Mouse (Mus musculus) MEL (cell line): ENCODE results near the gene Hnrnpa1. TPM values are rescaled to one million over a fixed set of nuclear protein-coding genes. Genes with fewer than 3 reads are reported as not detected.
A peak's percentile ranks its signal among the peaks of the same experiment; 100 is the strongest.

Source experiments
- DNase-seq: peaks from one replicate; pipeline ENCODE4 v3.0.0; 2011; ENCODE audit warnings: low read depth, low spot score
- H3K27ac ChIP-seq: 2 replicates; pipeline ENCODE4 v1.5.1; 2012; ENCODE audit warnings: low read depth, mild to moderate bottlenecking, control low read depth, low read length, moderate library complexity; ENCODE audit not compliant: control insufficient read depth
- H3K27me3 ChIP-seq, 2 experiments: fragments of 150-350 bp in 1 of 2; sonication (generic) in 1 of 2; 2 replicates each; pipeline ENCODE4 v1.6.1; 2012; ENCODE audit warnings: low read length in 2 of 2, mild to moderate bottlenecking in 2 of 2, improper control_type of control experiment in 1 of 2, moderate library complexity in 1 of 2; ENCODE audit not compliant: insufficient read depth in 2 of 2, control insufficient read depth in 1 of 2
- H3K36me3 ChIP-seq, 2 experiments: 2 replicates each; pipeline ENCODE4 v1.6.1; 2012 to 2014; ENCODE audit warnings: low read length in 2 of 2, improper control_type of control experiment in 1 of 2, inconsistent platforms in 1 of 2, mild to moderate bottlenecking in 1 of 2; ENCODE audit not compliant: insufficient read depth in 2 of 2, control insufficient read depth in 1 of 2
- H3K4me1 ChIP-seq, 2 experiments: fragments of 150-350 bp in 1 of 2; sonication (generic) in 1 of 2; 2 replicates each; pipeline ENCODE4 v1.6.1; 2012; ENCODE audit warnings: low read length in 2 of 2, improper control_type of control experiment in 1 of 2, mild to moderate bottlenecking in 1 of 2; ENCODE audit not compliant: insufficient read depth in 2 of 2, control insufficient read depth in 1 of 2
- H3K4me3 ChIP-seq, 2 experiments: fragments of 150-350 bp in 1 of 2; sonication (generic) in 1 of 2; 2 replicates each; pipeline ENCODE4 v1.5.1; 2012; ENCODE audit warnings: low read depth in 2 of 2, low read length in 2 of 2, mild to moderate bottlenecking in 2 of 2, moderate library complexity in 2 of 2, control low read depth in 1 of 2, improper control_type of control experiment in 1 of 2; ENCODE audit not compliant: control insufficient read depth in 1 of 2, insufficient read depth in 1 of 2
- H3K79me2 ChIP-seq: 2 replicates; pipeline ENCODE4 v1.6.1; 2012; ENCODE audit warnings: mild to moderate bottlenecking, low read length, moderate library complexity; ENCODE audit not compliant: control insufficient read depth, poor library complexity, insufficient read depth
- H3K9ac ChIP-seq: 2 replicates; pipeline ENCODE4 v1.6.1; 2012; ENCODE audit warnings: low read depth, mild to moderate bottlenecking, control low read depth, low read length, moderate library complexity; ENCODE audit not compliant: control insufficient read depth, poor library complexity, severe bottlenecking
- H3K9me3 ChIP-seq: fragments of 150-350 bp; sonication (generic); replicated peaks from 2 replicates; pipeline ENCODE4 v1.6.1; 2012; ENCODE audit warnings: mild to moderate bottlenecking, low read length, improper control_type of control experiment, moderate library complexity; ENCODE audit not compliant: insufficient read depth
- BHLHE40 ChIP-seq: IDR thresholded peaks from 2 replicates; pipeline ENCODE4 v1.6.1; 2012; ENCODE audit warnings: low read depth, mild to moderate bottlenecking, inconsistent platforms, low read length, improper control_type of control experiment, borderline replicate concordance
- CHD2 ChIP-seq: IDR thresholded peaks from 2 replicates; pipeline ENCODE4 v1.6.1; 2011; ENCODE audit warnings: low read length, improper control_type of control experiment
- CTCF ChIP-seq, 3 experiments: IDR thresholded peaks in 2 of 3; conservative IDR thresholded peaks in 1 of 3; 2 replicates each; pipeline ENCODE4 v1.5.1; 2011 to 2012; ENCODE audit warnings: low read length in 3 of 3, low read depth in 2 of 3, mild to moderate bottlenecking in 2 of 3, improper control_type of control experiment in 1 of 3, inconsistent platforms in 1 of 3, mixed read lengths in 1 of 3, moderate library complexity in 1 of 3; ENCODE audit not compliant: control insufficient read depth in 1 of 3, insufficient read depth in 1 of 3, poor library complexity in 1 of 3, severe bottlenecking in 1 of 3
- E2F4 ChIP-seq: IDR thresholded peaks from 2 replicates; pipeline ENCODE4 v1.6.1; 2011; ENCODE audit warnings: low read depth, low read length, improper control_type of control experiment, borderline replicate concordance
- ELF1 ChIP-seq: IDR thresholded peaks from 2 replicates; pipeline ENCODE4 v1.6.1; 2014; ENCODE audit warnings: low read depth, mild to moderate bottlenecking, inconsistent platforms, low read length, improper control_type of control experiment, moderate library complexity
- EP300 ChIP-seq, 2 experiments: IDR thresholded peaks; 2 replicates each; pipeline ENCODE4 v1.6.1; 2011; ENCODE audit warnings: improper control_type of control experiment in 2 of 2, low read length in 2 of 2, low read depth in 1 of 2, mild to moderate bottlenecking in 1 of 2
- ETS1 ChIP-seq: IDR thresholded peaks from 2 replicates; pipeline ENCODE4 v1.6.1; 2012; ENCODE audit warnings: low read depth, mild to moderate bottlenecking, inconsistent platforms, low read length, improper control_type of control experiment, moderate library complexity
- GABPA ChIP-seq: IDR thresholded peaks from 2 replicates; pipeline ENCODE4 v1.6.1; 2012; ENCODE audit warnings: low read depth, mild to moderate bottlenecking, inconsistent platforms, low read length, improper control_type of control experiment, moderate library complexity
- HCFC1 ChIP-seq: IDR thresholded peaks from 2 replicates; pipeline ENCODE4 v1.6.1; 2012; ENCODE audit warnings: low read depth, mild to moderate bottlenecking, inconsistent platforms, low read length, improper control_type of control experiment, moderate library complexity
- JUND ChIP-seq: IDR thresholded peaks from 2 replicates; pipeline ENCODE4 v1.6.1; 2011; ENCODE audit warnings: low read depth, mild to moderate bottlenecking, improper control_type of control experiment, low read length
- MAFK ChIP-seq: IDR thresholded peaks from 2 replicates; pipeline ENCODE4 v1.6.1; 2011; ENCODE audit warnings: low read depth, mild to moderate bottlenecking, low read length, improper control_type of control experiment, borderline replicate concordance
- MAX ChIP-seq: IDR thresholded peaks from 2 replicates; pipeline ENCODE4 v1.6.1; 2011; ENCODE audit warnings: low read length, improper control_type of control experiment
- MAZ ChIP-seq: IDR thresholded peaks from 2 replicates; pipeline ENCODE4 v1.6.1; 2012; ENCODE audit warnings: low read depth, mild to moderate bottlenecking, inconsistent platforms, low read length, improper control_type of control experiment
- MEF2A ChIP-seq: IDR thresholded peaks from 2 replicates; pipeline ENCODE4 v1.6.1; 2014; ENCODE audit warnings: low read depth, mild to moderate bottlenecking, inconsistent platforms, low read length, improper control_type of control experiment; ENCODE audit not compliant: poor library complexity, insufficient replicate concordance, severe bottlenecking; ENCODE audit errors: extremely low read depth
- NELFE ChIP-seq: IDR thresholded peaks from 2 replicates; pipeline ENCODE4 v1.6.1; 2011; ENCODE audit warnings: low read depth, low read length, improper control_type of control experiment
- NRF1 ChIP-seq: IDR thresholded peaks from 2 replicates; pipeline ENCODE4 v1.6.1; 2014; ENCODE audit warnings: low read depth, mild to moderate bottlenecking, inconsistent platforms, low read length, improper control_type of control experiment, moderate library complexity; ENCODE audit not compliant: poor library complexity, insufficient read depth, severe bottlenecking
- POLR2AphosphoS2 ChIP-seq: IDR thresholded peaks from 2 replicates; pipeline ENCODE4 v1.6.1; 2011; ENCODE audit warnings: low read length, improper control_type of control experiment
- POLR2AphosphoS5 ChIP-seq: IDR thresholded peaks from 2 replicates; pipeline ENCODE4 v1.6.1; 2012; ENCODE audit warnings: low read depth, borderline replicate concordance, mild to moderate bottlenecking, inconsistent platforms, low read length, moderate library complexity, mixed read lengths
- RAD21 ChIP-seq: IDR thresholded peaks from 2 replicates; pipeline ENCODE4 v1.6.1; 2011; ENCODE audit warnings: mild to moderate bottlenecking, low read depth, low read length, improper control_type of control experiment
- RCOR1 ChIP-seq: IDR thresholded peaks from 2 replicates; pipeline ENCODE4 v1.6.1; 2012; ENCODE audit warnings: low read depth, mild to moderate bottlenecking, inconsistent platforms, low read length, improper control_type of control experiment
- SIN3A ChIP-seq: IDR thresholded peaks from 2 replicates; pipeline ENCODE4 v1.6.1; 2012; ENCODE audit warnings: low read length, improper control_type of control experiment, inconsistent platforms
- SMC3 ChIP-seq: IDR thresholded peaks from 2 replicates; pipeline ENCODE4 v1.6.1; 2011; ENCODE audit warnings: low read depth, low read length, improper control_type of control experiment
- TAL1 ChIP-seq: IDR thresholded peaks from 2 replicates; pipeline ENCODE4 v1.6.1; 2012; ENCODE audit warnings: mild to moderate bottlenecking, inconsistent platforms, low read length, moderate library complexity, mixed read lengths
- TBP ChIP-seq: IDR thresholded peaks from 2 replicates; pipeline ENCODE4 v1.8.0; 2011; ENCODE audit warnings: low read depth, low read length, improper control_type of control experiment
- USF1 ChIP-seq: IDR thresholded peaks from 2 replicates; pipeline ENCODE4 v1.6.1; 2014; ENCODE audit warnings: low read depth, mild to moderate bottlenecking, inconsistent platforms, low read length, improper control_type of control experiment, moderate library complexity
- USF2 ChIP-seq, 2 experiments: IDR thresholded peaks; 2 replicates each; pipeline ENCODE4 v1.6.1; 2011 to 2012; ENCODE audit warnings: improper control_type of control experiment in 2 of 2, low read length in 2 of 2, borderline replicate concordance in 1 of 2, inconsistent platforms in 1 of 2, low read depth in 1 of 2, mild to moderate bottlenecking in 1 of 2; ENCODE audit not compliant: insufficient read depth in 1 of 2
- ZKSCAN1 ChIP-seq: IDR thresholded peaks from 2 replicates; pipeline ENCODE4 v1.6.1; 2012; ENCODE audit warnings: low read depth, mild to moderate bottlenecking, inconsistent platforms, low read length, improper control_type of control experiment, moderate library complexity
- ZMIZ1 ChIP-seq: IDR thresholded peaks from 2 replicates; pipeline ENCODE4 v1.6.1; 2012; ENCODE audit warnings: low read depth, mild to moderate bottlenecking, inconsistent platforms, low read length, improper control_type of control experiment, moderate library complexity
- polyA plus RNA-seq, 2 experiments: library from polyadenylated mRNA; stranded (reverse) in 1 of 2; unstranded in 1 of 2; fragments of >175 nt in 1 of 2; fragments of >200 nt in 1 of 2; gene quantifications; 2 replicates each; pipeline versions ENCODE4 v1.2.1 to v1.2.4; 2012; ENCODE audit warnings: low replicate concordance in 2 of 2, low read depth in 1 of 2; ENCODE audit not compliant: insufficient read length in 2 of 2, insufficient read depth in 1 of 2, missing spikeins in 1 of 2
- total RNA-seq: library from RNA; depleted of rRNA; stranded (reverse); fragments of 300-350 nt; gene quantifications from 2 replicates; pipeline ENCODE4 v1.2.3, GENCODE M21; 2012

Hnrnpa1 gene
- total and polyA plus RNA-seq, 3 experiments: 322 to 900 TPM; not detected in 1

- DNase-seq: peak; percentile 50
- no peaks in the 10 kb centered on the region for H3K27me3 ChIP-seq
- H3K36me3 ChIP-seq: peaks cover 0 to 23% of the 10 kb centered on the region in 2 experiments; a peak in 3 of 4 replicates
- peak overlapping the region in 1 of 2 experiments; percentile 48; a peak in 3 of 4 replicates for H3K4me3 ChIP-seq
- peak overlapping the region; percentile 92 for H3K27ac ChIP-seq
- H3K9me3 ChIP-seq: no peaks in the 10 kb centered on the region
- H3K79me2 ChIP-seq: peaks cover 51% of the 10 kb centered on the region
- H3K4me1 ChIP-seq: peaks cover 0 to 7% of the 10 kb centered on the region in 2 experiments; a peak in 3 of 4 replicates
- H3K9ac ChIP-seq: peak overlapping the region; percentile 64
- TF ChIP-seq CHD2 (no peak), SMC3 (peak; percentile 64), CTCF (IDR thresholded peaks at IDR 0.05 in 2 of 3, conservative IDR thresholded peaks at IDR 0.05 in 1 of 3; ENCODE audit: control insufficient read depth in 1 of 3, insufficient read depth in 1 of 3, low read depth in 2 of 3, low read length in 3 of 3, poor library complexity in 1 of 3, severe bottlenecking in 1 of 3) (peak; percentile 64 to 73 (median 69)), RAD21 (peak; percentile 36), HCFC1 (no peak)
These were observed 10.0 kb downstream of the Hnrnpa1 start for GRCm38 (mm10) chr15:103250195-103250740.

- peaks cover 0 to 25% of the 10 kb centered on the region in 2 experiments; a peak in 3 of 4 replicates for H3K36me3 ChIP-seq
- DNase-seq: peak; percentile 82
- H3K9ac ChIP-seq: peak overlapping the region; percentile 98
- peak overlapping the region; percentile 48 to 88 for H3K4me3 ChIP-seq
- peaks cover under 1 to 12% of the 10 kb centered on the region in 2 experiments for H3K4me1 ChIP-seq
- no peaks in the 10 kb centered on the region for H3K27me3 ChIP-seq
- H3K79me2 ChIP-seq: peaks cover 57% of the 10 kb centered on the region
- peak overlapping the region; percentile 99 for H3K27ac ChIP-seq
- no peaks in the 10 kb centered on the region for H3K9me3 ChIP-seq
- no peak for TF ChIP-seq MEF2A
- 0 out of 2 replicates have a peak, but pooled peaks have one; percentile 48 for TF ChIP-seq NELFE
- TF ChIP-seq MAX: no peak
- TF ChIP-seq ZKSCAN1: no peak
- TF ChIP-seq E2F4: no peak
- 0 out of 2 replicates have a peak, but pooled peaks have one; percentile 42 for TF ChIP-seq HCFC1
- no peak for TF ChIP-seq BHLHE40
- peak; percentile 68; the same call in 1 of the 2 replicates for TF ChIP-seq SIN3A
- TF ChIP-seq POLR2AphosphoS5: no peak
- no peak for TF ChIP-seq CTCF (IDR thresholded peaks at IDR 0.05 in 2 of 3, conservative IDR thresholded peaks at IDR 0.05 in 1 of 3; ENCODE audit: control insufficient read depth in 1 of 3, insufficient read depth in 1 of 3, low read depth in 2 of 3, low read length in 3 of 3, poor library complexity in 1 of 3, severe bottlenecking in 1 of 3)
- TF ChIP-seq RCOR1: peak; percentile 51
- peak; percentile 76; the same call in 1 of the 2 replicates for TF ChIP-seq ETS1
- TF ChIP-seq SMC3: peak; percentile 14; the same call in 1 of the 2 replicates
- TF ChIP-seq JUND: no peak
- no peak for TF ChIP-seq GABPA
- no peak for TF ChIP-seq NRF1
- TF ChIP-seq POLR2AphosphoS2: peak; percentile 42; the same call in 1 of the 2 replicates
- TF ChIP-seq MAFK: no peak
- no peak for TF ChIP-seq USF2 (IDR thresholded peaks at IDR 0.05; ENCODE audit: borderline replicate concordance in 1 of 2, insufficient read depth in 1 of 2, low read depth in 1 of 2, low read length in 2 of 2)
- TF ChIP-seq ZMIZ1: no peak; the same call in 1 of the 2 replicates
- peak; percentile 92 to 95 for TF ChIP-seq EP300 (IDR thresholded peaks at IDR 0.05; ENCODE audit: low read depth in 1 of 2, low read length in 2 of 2)
- TF ChIP-seq TAL1: peak; percentile 97
- TF ChIP-seq MAZ: peak; percentile 90
- TF ChIP-seq TBP: peak; percentile 51
- no peak for TF ChIP-seq RAD21
- TF ChIP-seq CHD2: no peak
- no peak for TF ChIP-seq USF1
- no peak for TF ChIP-seq ELF1
These were observed 11.4 kb downstream of the Hnrnpa1 start for GRCm38 (mm10) chr15:103251595-103251994.
